Mouse (Mus musculus) small intestine, adult 2 months (tissue): ENCODE data around the gene Pick1. TPM values are rescaled to one million over a fixed set of nuclear protein-coding genes. Genes with fewer than 3 reads are reported as not detected.

Source experiments
- H3K27ac ChIP-seq: fragments of 200-500 bp; 2 replicates; pipeline ENCODE4 v1.5.1; 2012; ENCODE audit warnings: low read depth, low read length, control low read depth, inconsistent platforms; ENCODE audit not compliant: insufficient read depth
- H3K27me3 ChIP-seq: fragments of 200-500 bp; 2 replicates; pipeline ENCODE4 v1.6.1; 2012; ENCODE audit warnings: mild to moderate bottlenecking, moderate library complexity, low read length, inconsistent platforms; ENCODE audit not compliant: control insufficient read depth, insufficient read depth
- H3K36me3 ChIP-seq: fragments of 200-500 bp; 2 replicates; pipeline ENCODE4 v1.6.1; 2012; ENCODE audit warnings: mild to moderate bottlenecking, low read length, control low read depth, inconsistent platforms; ENCODE audit not compliant: control insufficient read depth, insufficient read depth
- H3K4me1 ChIP-seq: fragments of 200-500 bp; 2 replicates; pipeline ENCODE4 v1.6.1; 2012; ENCODE audit warnings: low read length, inconsistent platforms, mixed read lengths; ENCODE audit not compliant: control insufficient read depth, insufficient read depth, insufficient read length
- H3K4me3 ChIP-seq: fragments of 200-500 bp; 2 replicates; pipeline ENCODE4 v1.5.1; 2012; ENCODE audit warnings: low read depth, mild to moderate bottlenecking, control low read depth, inconsistent platforms, low read length, moderate library complexity
- CTCF ChIP-seq: fragments of 200-500 bp; IDR thresholded peaks from 2 replicates; pipeline ENCODE4 v1.5.1; 2012; ENCODE audit warnings: low read depth, mild to moderate bottlenecking, control low read depth, inconsistent platforms, low read length, moderate library complexity, mixed read lengths; ENCODE audit not compliant: insufficient replicate concordance, insufficient read length; ENCODE audit errors: extremely low read depth
- POLR2A ChIP-seq: fragments of 200-500 bp; IDR thresholded peaks from 2 replicates; pipeline ENCODE4 v1.6.1; 2012; ENCODE audit warnings: low read depth, mild to moderate bottlenecking, control low read depth, inconsistent platforms, low read length, moderate library complexity
- WGBS: fragments of 180-500 bp; shearing (Covaris S2); methylation state at CpG from one replicate; pipeline ENCODE4 v1.1.7; 2018; 5-methylcytosine and 5-hydroxymethylcytosine counted together
- polyA plus RNA-seq: library from polyadenylated mRNA; depleted of rRNA; stranded (reverse); fragments of >200 nt; gene quantifications from 2 replicates; pipeline ENCODE4 v1.2.3, GENCODE M21; 2012

Pick1 gene
- polyA plus RNA-seq, 1 experiment: 27.9 TPM

DNA sequence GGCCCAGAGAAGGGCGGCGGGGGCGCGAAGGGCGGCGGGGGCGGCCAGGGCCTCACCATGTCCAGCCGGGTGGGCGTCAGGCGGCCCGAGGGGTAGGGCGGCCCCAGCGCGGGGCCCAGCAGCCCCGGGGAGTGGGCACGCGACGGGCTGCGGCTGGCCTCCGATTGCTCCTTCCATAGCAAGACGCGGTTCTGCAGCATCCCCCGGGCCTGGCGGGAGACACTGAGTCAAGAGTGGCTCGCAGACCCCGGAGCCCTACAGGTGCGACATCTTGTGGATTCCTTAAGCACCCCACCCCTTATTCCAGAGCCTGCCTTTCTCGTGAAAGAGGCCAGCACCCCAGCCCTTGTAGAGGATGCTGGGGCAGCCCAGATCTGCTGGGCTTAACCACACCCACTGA is 32.8 kb downstream of the Pick1 start:
- H3K4me1 ChIP-seq: peaks cover 16% of the 10 kb centered on the region
- no peak for TF ChIP-seq POLR2A
- H3K27me3 ChIP-seq: no peaks in the 10 kb centered on the region
- H3K27ac ChIP-seq: no peak overlapping the region
- 61% methylated on average over 28 of the region's 28 CpGs for WGBS
- peak overlapping the region; percentile 0; the same call in 1 of the 2 replicates for H3K4me3 ChIP-seq
- H3K36me3 ChIP-seq: peaks cover 79% of the 10 kb centered on the region

DNA sequence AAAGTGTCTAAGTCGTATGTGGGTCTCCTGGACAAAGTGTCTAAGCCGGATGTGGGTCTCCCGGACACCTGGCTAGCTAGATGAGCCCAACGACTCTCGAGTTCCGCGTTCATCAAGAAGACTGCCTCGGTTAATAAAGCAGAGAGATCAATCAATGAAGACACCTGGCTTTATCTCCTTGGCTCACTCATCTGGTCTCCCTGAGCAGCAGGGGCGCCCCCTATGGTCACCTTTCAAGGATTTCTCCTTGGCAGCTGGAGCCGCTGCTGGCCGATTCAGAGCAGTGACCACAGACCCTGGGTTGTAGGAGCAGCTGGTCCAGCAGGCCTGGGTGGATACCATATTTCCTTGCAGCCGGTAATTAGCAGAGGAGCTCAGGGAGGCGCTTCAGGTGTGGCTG is 33.4 kb downstream of the Pick1 start:
- Histone ChIP-seq H3K4me3 (no peak overlapping the region), H3K27ac (no peak overlapping the region), H3K4me1 (peaks cover 16% of the 10 kb centered on the region), H3K27me3 (no peaks in the 10 kb centered on the region), H3K36me3 (peaks cover 84% of the 10 kb centered on the region)
- WGBS: 69% methylated on average over 13 of the region's 13 CpGs
- TF ChIP-seq CTCF: peak; percentile 37; the same call in 1 of the 2 replicates
- no peak for TF ChIP-seq POLR2A

DNA sequence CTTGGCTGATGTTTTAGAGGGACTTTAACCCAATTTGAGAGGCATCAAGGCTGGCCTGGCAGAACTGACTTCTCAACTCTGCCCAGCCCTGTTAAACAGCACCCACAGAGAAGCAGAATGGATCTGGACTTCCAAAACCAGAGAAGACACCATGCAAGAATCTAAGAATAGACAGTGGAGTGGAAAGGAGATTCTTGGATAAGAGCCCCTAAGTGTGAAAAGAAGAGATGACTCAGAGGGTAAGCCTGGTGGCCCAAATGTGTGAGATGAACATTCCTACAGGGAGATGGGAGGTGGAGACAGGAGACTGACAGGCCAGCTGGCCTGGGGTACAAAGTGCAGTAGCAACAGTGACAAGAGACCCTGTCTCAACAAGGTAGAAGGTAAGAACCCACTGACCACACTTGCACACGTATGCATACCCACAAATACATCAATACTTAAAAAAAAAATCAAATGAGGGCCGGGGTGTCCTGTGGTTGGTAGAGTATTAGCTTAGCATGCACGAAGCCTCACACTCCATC is 33.9 kb downstream of the Pick1 start:
- 92% methylated on average over 3 of the region's 3 CpGs for WGBS
- peaks cover 16% of the 10 kb centered on the region for H3K4me1 ChIP-seq
- TF ChIP-seq POLR2A (no peak), CTCF (no peak)
- H3K27me3 ChIP-seq: no peaks in the 10 kb centered on the region
- H3K4me3 ChIP-seq: no peak overlapping the region
- H3K27ac ChIP-seq: no peak overlapping the region
- H3K36me3 ChIP-seq: peaks cover 88% of the 10 kb centered on the region

DNA sequence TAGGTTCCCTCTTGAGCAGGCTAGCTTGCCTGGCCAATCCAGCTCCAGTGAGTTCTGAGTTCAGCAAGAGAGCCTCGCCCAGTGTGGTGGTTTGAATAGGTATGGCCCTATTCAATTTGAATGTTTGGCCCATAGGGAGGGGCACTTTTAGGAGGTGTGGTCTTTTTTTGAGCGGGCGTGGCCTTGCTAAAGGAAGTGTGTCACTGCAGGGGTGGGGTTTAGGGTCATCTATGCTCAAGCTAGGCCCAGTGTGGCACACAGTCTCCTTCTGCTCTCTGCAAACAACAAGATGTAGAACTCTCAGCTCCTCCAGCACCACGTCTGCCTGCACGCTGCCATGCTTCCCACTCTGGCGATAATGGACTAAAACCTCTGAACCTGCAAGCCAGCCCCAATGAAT is 34.8 kb downstream of the Pick1 start:
- H3K27me3 ChIP-seq: no peaks in the 10 kb centered on the region
- WGBS: 93% methylated on average over 6 of the region's 6 CpGs
- no peak overlapping the region for H3K27ac ChIP-seq
- H3K4me1 ChIP-seq: peaks cover 16% of the 10 kb centered on the region
- TF ChIP-seq POLR2A: no peak
- TF ChIP-seq CTCF: no peak
- no peak overlapping the region for H3K4me3 ChIP-seq
- peaks cover 88% of the 10 kb centered on the region for H3K36me3 ChIP-seq

DNA sequence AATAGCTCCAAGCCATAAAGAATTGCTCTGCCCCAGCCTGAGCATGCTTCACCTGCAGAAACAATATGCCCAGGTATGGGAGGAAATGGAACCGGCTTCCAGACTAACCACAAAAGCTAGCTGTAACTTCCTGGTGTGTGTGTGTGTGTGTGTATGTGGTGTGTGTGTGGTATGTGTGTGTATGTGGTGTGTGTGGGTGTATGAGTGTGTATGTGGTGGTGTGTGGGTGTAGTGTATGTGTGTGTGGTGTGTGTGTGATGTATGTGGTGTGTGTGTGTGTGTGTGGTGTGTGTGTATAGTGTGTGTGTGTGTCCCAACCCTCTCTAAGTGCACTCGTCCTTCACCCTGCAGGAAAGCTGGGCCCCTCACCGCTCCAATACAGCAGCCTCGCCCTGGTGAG is 36.4 kb downstream of the Pick1 start:
- peaks cover 12% of the 10 kb centered on the region for H3K4me1 ChIP-seq
- 73% methylated on average over 4 of the region's 4 CpGs for WGBS
- H3K36me3 ChIP-seq: peaks cover 84% of the 10 kb centered on the region
- no peak overlapping the region for H3K4me3 ChIP-seq
- H3K27ac ChIP-seq: no peak overlapping the region
- no peaks in the 10 kb centered on the region for H3K27me3 ChIP-seq
- TF ChIP-seq POLR2A (no peak), CTCF (no peak)

DNA sequence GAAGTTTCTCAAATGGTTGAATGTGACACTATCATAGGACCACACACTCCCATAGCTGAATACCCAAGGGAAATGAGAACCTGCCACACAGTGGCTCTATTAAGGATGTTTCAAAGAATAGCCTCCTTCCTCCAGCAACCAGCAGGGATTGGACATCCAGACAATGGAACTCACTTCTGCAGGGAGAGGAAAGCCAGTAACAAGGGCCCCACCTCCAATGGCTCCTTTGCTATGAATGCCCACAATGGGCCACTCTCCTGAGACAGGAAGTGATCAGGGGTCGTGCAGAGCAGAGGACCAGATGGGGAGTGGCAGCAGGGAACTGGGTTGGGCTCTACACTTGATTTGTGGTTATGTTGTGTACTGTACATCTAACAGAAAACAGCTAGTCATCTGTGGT is 39.5 kb downstream of the Pick1 start:
- TF ChIP-seq POLR2A: no peak
- no peak for TF ChIP-seq CTCF
- Histone ChIP-seq H3K27ac (no peak overlapping the region), H3K36me3 (peaks cover 72% of the 10 kb centered on the region), H3K27me3 (no peaks in the 10 kb centered on the region), H3K4me3 (no peak overlapping the region), H3K4me1 (peaks cover 18% of the 10 kb centered on the region)
- WGBS: 35% methylated on average over 1 of the region's 1 CpGs

DNA sequence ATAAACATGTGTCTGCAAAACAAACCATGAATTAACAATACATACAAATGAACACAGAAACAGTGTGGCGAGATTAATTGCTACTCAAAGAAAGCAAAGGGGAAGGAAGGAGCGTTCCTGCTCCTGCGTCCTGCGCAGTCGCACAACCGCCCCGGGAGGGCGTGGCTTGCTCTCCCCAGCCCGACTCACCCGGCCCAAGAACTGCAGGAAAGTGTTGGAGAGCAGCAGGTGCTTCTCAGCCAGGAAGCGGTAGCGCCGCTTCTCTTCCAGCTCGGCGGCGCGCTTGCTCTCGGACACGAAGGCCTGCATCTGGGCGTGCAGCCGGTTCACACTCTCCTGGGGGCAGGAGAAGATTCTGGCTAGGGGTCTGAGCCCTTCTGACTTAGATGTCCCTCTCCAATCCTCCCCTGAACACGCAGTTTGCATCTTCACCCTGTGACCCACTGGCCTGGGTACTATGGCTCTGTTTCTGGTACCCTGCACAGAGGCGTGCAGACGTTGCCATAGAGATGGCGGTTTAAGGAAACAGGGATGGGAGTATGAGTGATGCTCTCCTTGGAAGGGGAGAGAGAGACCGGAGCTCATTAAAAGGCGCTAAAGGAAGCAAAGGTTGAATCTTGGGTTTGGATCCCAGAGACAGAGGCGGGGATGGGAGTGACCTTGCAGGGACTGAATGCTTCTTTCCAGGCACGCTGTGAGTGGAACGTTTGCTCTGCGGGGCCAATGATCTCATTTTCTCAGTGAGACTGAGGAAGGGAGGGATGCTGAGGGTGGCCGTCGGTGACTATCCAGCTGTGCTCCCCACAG is 41.5 kb downstream of the Pick1 start:
- no peak overlapping the region for H3K27ac ChIP-seq
- peak overlapping the region; percentile 42 for H3K4me3 ChIP-seq
- H3K4me1 ChIP-seq: peaks cover 21% of the 10 kb centered on the region
- 38% methylated on average over 33 of the region's 33 CpGs for WGBS
- H3K36me3 ChIP-seq: peaks cover 65% of the 10 kb centered on the region
- TF ChIP-seq CTCF (no peak), POLR2A (peak; percentile 46; the same call in 1 of the 2 replicates)
- H3K27me3 ChIP-seq: no peaks in the 10 kb centered on the region
